Mouse (Mus musculus): ENCODE measurements around the gene Tfap4. TPM values are rescaled to one million over a fixed set of nuclear protein-coding genes. Genes with fewer than 3 reads are reported as not detected.

Tfap4 gene
- polyA plus RNA-seq, 2 experiments: 4.6 to 6.9 TPM

DNA sequence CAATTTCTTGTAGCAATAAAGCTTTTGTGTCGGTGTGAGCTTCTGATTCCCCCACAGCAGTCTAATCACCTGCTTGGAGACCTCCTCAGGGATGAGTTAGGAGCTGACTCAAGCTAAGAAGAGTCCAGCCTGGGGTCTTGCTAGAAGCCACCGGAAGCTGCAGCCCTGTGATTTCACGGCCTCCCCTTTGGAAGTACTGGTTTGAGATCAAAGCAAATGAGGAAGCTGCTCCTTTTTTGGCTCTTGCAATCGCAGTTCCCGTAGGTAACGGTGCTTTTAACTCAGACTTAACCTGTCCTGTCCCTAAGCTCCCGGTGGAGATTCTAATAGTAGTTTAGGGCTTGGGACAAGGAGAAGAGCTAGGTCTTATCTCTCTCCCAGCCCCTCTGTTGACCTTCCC is 19.0 kb upstream of the Tfap4 start:
- Histone ChIP-seq H3K4me3 (ENCODE audit: insufficient read depth in 1 of 2, low read depth in 2 of 2, low read length in 2 of 2) (no peak overlapping the region), H3K9ac (replicated peaks) (no peak overlapping the region), H3K9me3 (ENCODE audit: control insufficient read depth, low read length) (no peaks in the 10 kb centered on the region), H3K4me2 (ENCODE audit: low read depth) (no peak overlapping the region), H3K36me3 (replicated peaks; ENCODE audit: control insufficient read depth, insufficient read depth, low read depth) (no peaks in the 10 kb centered on the region), H3K27ac (no peak overlapping the region), H3K27me3 (ENCODE audit: control insufficient read depth, insufficient read depth, low read length) (no peaks in the 10 kb centered on the region), H3K4me1 (replicated peaks; ENCODE audit: control insufficient read depth in 2 of 2, insufficient read depth in 2 of 2, low read length in 1 of 2) (peaks cover 0 to 3% of the 10 kb centered on the region in 2 experiments; a peak in 2 of 4 replicates)
- 23% methylated on average over 7 of the region's 7 CpGs for WGBS (ENCODE audit: insufficient replicate concordance)
- ATAC-seq (ENCODE audit: insufficient read depth) (no peak), DNase-seq (ENCODE audit: low read depth in 3 of 3, low spot score in 3 of 3) (no peak)
- TF ChIP-seq CTCF (IDR thresholded peaks at IDR 0.05; ENCODE audit: low read depth) (no peak), EP300 (IDR thresholded peaks at IDR 0.05; ENCODE audit: low read depth) (no peak)

DNA sequence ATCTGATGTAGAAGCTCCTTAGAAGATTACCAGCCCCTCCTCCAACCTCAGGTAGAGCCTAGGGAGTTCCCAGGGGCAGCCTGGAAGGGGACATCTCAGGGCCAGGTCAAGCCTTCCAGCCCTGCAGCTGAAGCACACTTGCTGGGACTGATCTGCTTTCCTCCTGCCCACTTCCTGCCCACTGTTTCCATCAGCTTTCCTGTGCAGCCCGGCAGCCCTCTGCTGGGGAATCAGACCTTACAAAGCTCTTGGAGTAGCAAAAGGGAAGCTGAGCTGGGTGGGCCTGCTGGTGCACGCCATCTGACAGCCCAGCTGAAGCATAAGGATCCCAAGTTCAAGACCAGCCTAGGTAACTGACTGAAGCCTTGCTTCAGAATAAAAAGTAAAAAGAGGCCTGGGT is 17.2 kb upstream of the Tfap4 start:
- Histone ChIP-seq H3K27ac (no peak overlapping the region), H3K4me2 (ENCODE audit: low read depth) (no peak overlapping the region), H3K4me1 (replicated peaks; ENCODE audit: control insufficient read depth in 2 of 2, insufficient read depth in 2 of 2, low read length in 1 of 2) (no peaks in the 10 kb centered on the region), H3K27me3 (ENCODE audit: control insufficient read depth, insufficient read depth, low read length) (no peaks in the 10 kb centered on the region), H3K9me3 (ENCODE audit: control insufficient read depth, low read length) (no peaks in the 10 kb centered on the region), H3K9ac (replicated peaks) (no peak overlapping the region), H3K36me3 (replicated peaks; ENCODE audit: control insufficient read depth, insufficient read depth, low read depth) (no peaks in the 10 kb centered on the region), H3K4me3 (ENCODE audit: insufficient read depth in 1 of 2, low read depth in 2 of 2, low read length in 2 of 2) (no peak overlapping the region)
- DNase-seq (ENCODE audit: low read depth in 3 of 3, low spot score in 3 of 3) (no peak), ATAC-seq (ENCODE audit: insufficient read depth) (no peak)
- TF ChIP-seq EP300 (IDR thresholded peaks at IDR 0.05; ENCODE audit: low read depth): no peak
- TF ChIP-seq CTCF (IDR thresholded peaks at IDR 0.05; ENCODE audit: low read depth): 0 out of 2 replicates have a peak, but pooled peaks have one; percentile 10
- WGBS (ENCODE audit: insufficient replicate concordance): 43% methylated on average over 2 of the region's 2 CpGs

DNA sequence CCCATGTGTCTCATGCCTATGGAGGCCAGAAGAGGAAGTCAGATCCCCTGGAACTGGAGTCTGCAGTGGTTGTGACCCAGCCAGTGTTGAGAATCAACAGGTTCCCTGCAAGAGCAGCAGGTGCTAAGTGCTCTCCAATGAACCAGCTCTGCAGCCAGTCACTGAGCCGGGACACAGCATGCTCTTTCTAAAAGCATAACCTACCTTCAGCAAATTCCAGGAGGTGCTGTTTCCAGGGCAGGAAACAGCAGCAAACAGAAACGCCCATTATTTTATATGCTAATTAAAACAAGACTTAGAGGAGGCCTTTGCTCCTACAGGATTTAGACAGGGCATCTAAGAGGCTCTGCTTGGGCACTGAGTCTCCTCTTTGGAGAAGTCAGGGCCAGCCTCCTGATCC is 16.4 kb upstream of the Tfap4 start:
- ATAC-seq (ENCODE audit: insufficient read depth): no peak
- no peaks in the 10 kb centered on the region for H3K9me3 ChIP-seq (ENCODE audit: control insufficient read depth, low read length)
- H3K4me1 ChIP-seq (replicated peaks; ENCODE audit: control insufficient read depth in 2 of 2, insufficient read depth in 2 of 2, low read length in 1 of 2): no peaks in the 10 kb centered on the region
- TF ChIP-seq EP300 (IDR thresholded peaks at IDR 0.05; ENCODE audit: low read depth): no peak
- no peak for TF ChIP-seq CTCF (IDR thresholded peaks at IDR 0.05; ENCODE audit: low read depth)
- no peak for DNase-seq (ENCODE audit: low read depth in 3 of 3, low spot score in 3 of 3)
- WGBS (ENCODE audit: insufficient replicate concordance): 55% methylated on average over 2 of the region's 2 CpGs
- H3K36me3 ChIP-seq (replicated peaks; ENCODE audit: control insufficient read depth, insufficient read depth, low read depth): no peaks in the 10 kb centered on the region
- no peak overlapping the region for H3K4me2 ChIP-seq (ENCODE audit: low read depth)
- H3K9ac ChIP-seq (replicated peaks): no peak overlapping the region
- no peak overlapping the region for H3K27ac ChIP-seq
- H3K27me3 ChIP-seq (ENCODE audit: control insufficient read depth, insufficient read depth, low read length): no peaks in the 10 kb centered on the region
- no peak overlapping the region for H3K4me3 ChIP-seq (ENCODE audit: insufficient read depth in 1 of 2, low read depth in 2 of 2, low read length in 2 of 2)

DNA sequence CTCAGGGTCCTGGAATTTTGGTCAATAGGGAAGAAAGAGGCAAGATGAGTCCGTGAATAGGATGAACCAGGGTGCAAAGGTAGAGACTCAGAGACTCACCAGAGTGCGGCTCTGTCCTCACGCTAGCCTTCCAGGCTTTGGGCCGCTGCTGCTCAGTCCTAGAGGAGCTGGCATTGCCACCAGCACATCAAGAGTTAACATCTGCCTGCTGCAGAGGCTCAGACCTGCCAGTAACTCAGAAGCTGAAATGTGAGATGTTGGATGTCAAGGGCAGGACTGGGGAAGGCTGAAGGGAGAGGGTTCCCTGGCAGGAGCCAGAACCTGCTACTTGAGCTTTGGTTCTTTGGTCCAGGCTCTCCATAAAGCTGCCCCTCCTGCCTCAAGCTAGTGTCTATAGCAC is 11.1 kb upstream of the Tfap4 start:
- Histone ChIP-seq H3K36me3 (replicated peaks; ENCODE audit: control insufficient read depth, insufficient read depth, low read depth) (no peaks in the 10 kb centered on the region), H3K27ac (no peak overlapping the region), H3K9me3 (ENCODE audit: control insufficient read depth, low read length) (no peaks in the 10 kb centered on the region), H3K27me3 (ENCODE audit: control insufficient read depth, insufficient read depth, low read length) (no peaks in the 10 kb centered on the region), H3K9ac (replicated peaks) (no peak overlapping the region), H3K4me3 (ENCODE audit: insufficient read depth in 1 of 2, low read depth in 2 of 2, low read length in 2 of 2) (no peak overlapping the region), H3K4me2 (ENCODE audit: low read depth) (no peak overlapping the region), H3K4me1 (replicated peaks; ENCODE audit: control insufficient read depth in 2 of 2, insufficient read depth in 2 of 2, low read length in 1 of 2) (0 out of 4 replicates have a peak, but pooled peaks cover 0 to 1% of the 10 kb centered on the region in 2 experiments)
- TF ChIP-seq EP300 (IDR thresholded peaks at IDR 0.05; ENCODE audit: low read depth) (no peak), CTCF (IDR thresholded peaks at IDR 0.05; ENCODE audit: low read depth) (no peak)
- no peak for DNase-seq (ENCODE audit: low read depth in 3 of 3, low spot score in 3 of 3)
- 66% methylated on average over 4 of the region's 4 CpGs for WGBS (ENCODE audit: insufficient replicate concordance)
- no peak for ATAC-seq (ENCODE audit: insufficient read depth)

DNA sequence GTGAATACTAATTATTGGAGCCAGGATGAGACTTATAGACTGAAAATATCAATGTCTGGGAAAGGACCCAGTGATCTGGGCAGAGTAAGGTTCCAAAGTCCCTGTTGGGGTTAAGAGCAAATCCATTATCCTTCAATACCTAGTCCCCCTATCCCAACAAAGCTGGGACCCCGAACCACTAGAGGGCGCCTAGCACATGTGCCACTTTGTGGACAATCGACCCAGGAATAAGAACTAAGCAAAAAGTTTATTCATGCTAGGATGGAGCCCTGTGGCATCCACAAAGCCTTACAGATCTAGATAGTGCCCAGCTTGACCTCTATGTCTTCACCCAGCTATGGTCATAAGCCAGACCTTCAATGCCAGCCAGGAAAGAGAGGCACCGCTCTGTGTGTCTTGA is 8.3 kb upstream of the Tfap4 start:
- Histone ChIP-seq H3K27me3 (ENCODE audit: control insufficient read depth, insufficient read depth, low read length) (no peaks in the 10 kb centered on the region), H3K36me3 (replicated peaks; ENCODE audit: control insufficient read depth, insufficient read depth, low read depth) (no peaks in the 10 kb centered on the region), H3K4me1 (replicated peaks; ENCODE audit: control insufficient read depth in 2 of 2, insufficient read depth in 2 of 2, low read length in 1 of 2) (0 out of 4 replicates have a peak, but pooled peaks cover 0 to 1% of the 10 kb centered on the region in 2 experiments), H3K9me3 (ENCODE audit: control insufficient read depth, low read length) (no peaks in the 10 kb centered on the region), H3K4me3 (ENCODE audit: insufficient read depth in 1 of 2, low read depth in 2 of 2, low read length in 2 of 2) (no peak overlapping the region), H3K9ac (replicated peaks) (no peak overlapping the region), H3K4me2 (ENCODE audit: low read depth) (no peak overlapping the region), H3K27ac (no peak overlapping the region)
- no peak for TF ChIP-seq EP300 (IDR thresholded peaks at IDR 0.05; ENCODE audit: low read depth)
- peak; percentile 90 for TF ChIP-seq CTCF (IDR thresholded peaks at IDR 0.05; ENCODE audit: low read depth)
- no peak; the same call in 1 of the 2 replicates for ATAC-seq (ENCODE audit: insufficient read depth)
- 18% methylated on average over 4 of the region's 4 CpGs for WGBS (ENCODE audit: insufficient replicate concordance)
- peak in 2 of 3 experiments; percentile 53 to 59 for DNase-seq (ENCODE audit: low read depth in 3 of 3, low spot score in 3 of 3)

Data from liver, embryonic 14.5 days (tissue).